In the genomic region with DNA sequence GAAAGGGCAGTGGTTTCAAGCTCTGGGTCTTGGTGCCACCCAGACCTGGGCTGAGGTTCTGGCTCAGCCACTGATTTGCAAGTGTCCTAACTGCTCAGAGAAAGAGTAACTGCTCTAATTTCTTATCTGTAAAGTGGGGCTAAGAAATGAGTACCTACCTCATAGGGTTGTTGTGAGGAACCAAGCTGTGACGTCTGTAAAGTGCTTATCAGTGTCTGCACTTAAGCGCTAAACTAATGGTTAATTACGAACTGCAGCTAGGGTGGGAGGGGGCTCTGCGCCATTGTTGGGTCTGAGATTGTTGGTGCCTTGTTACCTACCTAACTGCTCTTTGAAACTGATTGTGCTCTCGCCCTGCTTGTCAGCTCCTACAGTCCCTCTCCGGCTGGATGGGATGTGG, we compare ENCODE assay signal across 13 mouse cellular contexts. TPM values are rescaled to one million over a fixed set of nuclear protein-coding genes. Genes with fewer than 3 reads are reported as not detected.
DNase-seq lines count a peak whose midpoint lies in the region; ATAC-seq and TF ChIP-seq lines count a peak whose summit lies in the region.
"Had no signal": no experiment of that assay in that cellular context is flagged by ENCODE, and none has a peak within 500 bp of the region (broad histone marks: within the 10 kb centered on the region; RNA-seq: fewer than 3 reads in every experiment).

No protein-coding gene starts in this region.

- H3K4me3 ChIP-seq in heart, embryonic 12.5 days, result no peak overlapping the region
- no peak overlapping the region for H3K4me3 ChIP-seq in liver, embryonic 13.5 days (replicated peaks)
- peak overlapping the region; percentile 69; the same call in 1 of the 2 replicates for H3K4me3 ChIP-seq in G1E (ENCODE audit: low read depth, low read length)
- H3K4me3 ChIP-seq in embryonic facial prominence, embryonic 13.5 days, result peak overlapping the region; percentile 8; the same call in 1 of the 2 replicates
- H3K4me3 ChIP-seq: hindbrain, embryonic 15.5 days; liver, embryonic 15.5 days had no signal

- TF ChIP-seq CTCF in G1E (IDR thresholded peaks at IDR 0.05; ENCODE audit: low read depth, low read length), result no peak

- 52% methylated on average over 6 of the region's 6 CpGs for WGBS in heart, embryonic 12.5 days
- 57% methylated on average over 6 of the region's 6 CpGs for WGBS in liver, embryonic 13.5 days (ENCODE audit: insufficient replicate concordance)
- 76% methylated on average over 6 of the region's 6 CpGs for WGBS in embryonic facial prominence, embryonic 13.5 days

- peaks cover 97% of the 10 kb centered on the region for H3K36me3 ChIP-seq in heart, embryonic 12.5 days
- H3K36me3 ChIP-seq in liver, embryonic 13.5 days, result peaks cover 100% of the 10 kb centered on the region
- H3K36me3 ChIP-seq in G1E (replicated peaks), result peaks cover 99% of the 10 kb centered on the region
- H3K36me3 ChIP-seq in embryonic facial prominence, embryonic 13.5 days, result peaks cover 99% of the 10 kb centered on the region

- intact Hi-C loops in heart, postnatal 10 days (cut with DNase I), result no loop called here

- no peaks in the 10 kb centered on the region for H3K9me3 ChIP-seq in heart, embryonic 12.5 days (replicated peaks)
- H3K9me3 ChIP-seq in liver, embryonic 13.5 days (replicated peaks), result no peaks in the 10 kb centered on the region
- no peaks in the 10 kb centered on the region for H3K9me3 ChIP-seq in G1E (replicated peaks)
- H3K9me3 ChIP-seq in embryonic facial prominence, embryonic 13.5 days, result no peaks in the 10 kb centered on the region
- H3K9me3 ChIP-seq: hindbrain, embryonic 15.5 days; liver, embryonic 15.5 days had no signal

- 0 out of 2 replicates have a peak overlapping the region, but pooled peaks have one; percentile 7 for H3K4me2 ChIP-seq in heart, embryonic 12.5 days
- H3K4me2 ChIP-seq in liver, embryonic 13.5 days, result no peak overlapping the region
- no peak overlapping the region for H3K4me2 ChIP-seq in embryonic facial prominence, embryonic 13.5 days
- H3K4me2 ChIP-seq: hindbrain, embryonic 15.5 days; liver, embryonic 15.5 days had no signal

- H3K27ac ChIP-seq in heart, embryonic 12.5 days (ENCODE audit: poor library complexity, severe bottlenecking), result no peak overlapping the region; the same call in 1 of the 2 replicates
- no peak overlapping the region for H3K27ac ChIP-seq in liver, embryonic 13.5 days
- no peak overlapping the region for H3K27ac ChIP-seq in embryonic facial prominence, embryonic 13.5 days
- H3K27ac ChIP-seq: hindbrain, embryonic 15.5 days; liver, embryonic 15.5 days had no signal

- ATAC-seq in heart, embryonic 12.5 days (ENCODE audit: insufficient number of reproducible peaks, low FRiP score), result no peak
- ATAC-seq in liver, embryonic 13.5 days (ENCODE audit: low read depth), result no peak
- no peak for ATAC-seq in G1E (ENCODE audit: extremely low read depth, insufficient number of reproducible peaks, low FRiP score, poor library complexity, severe bottlenecking)
- no peak for ATAC-seq in embryonic facial prominence, embryonic 13.5 days (ENCODE audit: insufficient number of reproducible peaks, insufficient read depth, low FRiP score, low TSS enrichment, low read depth)
- ATAC-seq in frontal cortex, adult (ENCODE audit: low TSS enrichment), result no peak

- DNase-seq in heart, postnatal 10 days, result no peak
- no peak for DNase-seq in liver, embryonic 13.5 days
- DNase-seq in liver (no peak), G1E (ENCODE audit: low spot score) (no peak)
- DNase-seq: kidney, postnatal 14 days; lung, postnatal 4 days had no signal

- peak overlapping the region; percentile 40; the same call in 1 of the 2 replicates for H3K9ac ChIP-seq in heart, embryonic 12.5 days
- 0 out of 2 replicates have a peak overlapping the region, but pooled peaks have one; percentile 10 for H3K9ac ChIP-seq in liver, embryonic 13.5 days
- H3K9ac ChIP-seq in embryonic facial prominence, embryonic 13.5 days, result no peak overlapping the region; the same call in 1 of the 2 replicates
- H3K9ac ChIP-seq: hindbrain, embryonic 15.5 days; liver, embryonic 15.5 days had no signal

- no peaks in the 10 kb centered on the region for H3K27me3 ChIP-seq in heart, embryonic 12.5 days (replicated peaks)
- H3K27me3 ChIP-seq in liver, embryonic 13.5 days, result no peaks in the 10 kb centered on the region
- no peaks in the 10 kb centered on the region for H3K27me3 ChIP-seq in G1E (ENCODE audit: insufficient read depth, low read length)
- no peaks in the 10 kb centered on the region for H3K27me3 ChIP-seq in embryonic facial prominence, embryonic 13.5 days
- H3K27me3 ChIP-seq: hindbrain, embryonic 15.5 days; liver, embryonic 15.5 days had no signal

- H3K4me1 ChIP-seq in heart, embryonic 12.5 days (replicated peaks), result peaks cover 87% of the 10 kb centered on the region
- H3K4me1 ChIP-seq in liver, embryonic 13.5 days (replicated peaks), result peaks cover 95% of the 10 kb centered on the region
- H3K4me1 ChIP-seq in G1E (ENCODE audit: insufficient read depth, low read depth, low read length), result peaks cover 96% of the 10 kb centered on the region
- H3K4me1 ChIP-seq in embryonic facial prominence, embryonic 13.5 days, result peaks cover 58% of the 10 kb centered on the region

RNA-seq across cellular contexts. Expression of a gene that starts 7.5 kb away (rescaled TPM):
- 137 and 142 TPM in 2 replicates for polyA plus RNA-seq in heart, embryonic 12.5 days (2016; fragmentation: Nextera tagmentation; extraction: Ambion mirVana)
- total RNA-seq in heart, postnatal 10 days (2021), result 1,000 to 10,000 TPM; 1,137 to 1,217 TPM
- polyA plus RNA-seq in liver, embryonic 13.5 days (2015; fragmentation: Nextera tagmentation; extraction: Ambion mirVana), result 74.5 and 77.7 TPM in 2 replicates
- total RNA-seq in G1E (2014; fragmentation: Nextera tagmentation), result 102 and 127 TPM in 2 replicates
- total RNA-seq in G1E (2017), result 78.5 and 94.3 TPM in 2 replicates
- polyA plus RNA-seq in G1E (2012), result 12.9 and 33.1 TPM in 2 replicates
- 153 TPM in 2 replicates for polyA plus RNA-seq in embryonic facial prominence, embryonic 13.5 days (2015; fragmentation: Nextera tagmentation; extraction: Ambion mirVana)

RNA-seq across cellular contexts. Expression of a gene that starts 9.2 kb away (rescaled TPM):
- polyA plus RNA-seq in heart, embryonic 12.5 days (2016; fragmentation: Nextera tagmentation; extraction: Ambion mirVana), result 218 and 232 TPM in 2 replicates
- total RNA-seq in heart, postnatal 10 days (2021), result 100 to 1,000 TPM; 423 to 428 TPM
- 130 and 154 TPM in 2 replicates for polyA plus RNA-seq in liver, embryonic 13.5 days (2015; fragmentation: Nextera tagmentation; extraction: Ambion mirVana)
- total RNA-seq in G1E (2014; fragmentation: Nextera tagmentation) (442 and 470 TPM in 2 replicates), G1E (2017) (251 and 279 TPM in 2 replicates)
- 430 and 529 TPM in 2 replicates for polyA plus RNA-seq in G1E (2012)
- polyA plus RNA-seq in embryonic facial prominence, embryonic 13.5 days (2015; fragmentation: Nextera tagmentation; extraction: Ambion mirVana), result 301 and 303 TPM in 2 replicates

RNA-seq across cellular contexts. Expression of a gene that starts 16.1 kb away (rescaled TPM):
- polyA plus RNA-seq in heart, embryonic 12.5 days (2016; fragmentation: Nextera tagmentation; extraction: Ambion mirVana), result 4.2 and 4.4 TPM in 2 replicates
- total RNA-seq in heart, postnatal 10 days (2021), result 10 to 100 TPM; 35.0 to 35.8 TPM
- polyA plus RNA-seq in liver, embryonic 13.5 days (2015; fragmentation: Nextera tagmentation; extraction: Ambion mirVana), result 1.6 and 3.1 TPM in 2 replicates
- total RNA-seq in G1E (2014; fragmentation: Nextera tagmentation), result 0.87 and 3.0 TPM in 2 replicates
- 1.9 and 3.4 TPM in 2 replicates for total RNA-seq in G1E (2017)
- 0.22 and 0.68 TPM in 2 replicates for polyA plus RNA-seq in G1E (2012)
- 8.7 and 15.3 TPM in 2 replicates for polyA plus RNA-seq in embryonic facial prominence, embryonic 13.5 days (2015; fragmentation: Nextera tagmentation; extraction: Ambion mirVana)

RNA-seq across cellular contexts. Expression of a gene that starts 28.8 kb away (rescaled TPM):
- 2.7 and 2.8 TPM in 2 replicates for polyA plus RNA-seq in heart, embryonic 12.5 days (2016; fragmentation: Nextera tagmentation; extraction: Ambion mirVana)
- 1 to 10 TPM; 2.1 to 2.2 TPM for total RNA-seq in heart, postnatal 10 days (2021)
- 10.8 and 12.0 TPM in 2 replicates for polyA plus RNA-seq in liver, embryonic 13.5 days (2015; fragmentation: Nextera tagmentation; extraction: Ambion mirVana)
- 1.8 TPM in 1 of 2 replicates, not detected in the other for total RNA-seq in G1E (2014; fragmentation: Nextera tagmentation)
- 1.2 and 1.4 TPM in 2 replicates for total RNA-seq in G1E (2017)
- 1.4 and 1.8 TPM in 2 replicates for polyA plus RNA-seq in G1E (2012)
- 2.6 and 4.1 TPM in 2 replicates for polyA plus RNA-seq in embryonic facial prominence, embryonic 13.5 days (2015; fragmentation: Nextera tagmentation; extraction: Ambion mirVana)

RNA-seq across cellular contexts. Expression of a gene that starts 46.1 kb away (rescaled TPM):
- polyA plus RNA-seq in heart, embryonic 12.5 days (2016; fragmentation: Nextera tagmentation; extraction: Ambion mirVana), result 1.1 and 1.3 TPM in 2 replicates
- 1 to 10 TPM; 2.2 to 2.8 TPM for total RNA-seq in heart, postnatal 10 days (2021)
- polyA plus RNA-seq in liver, embryonic 13.5 days (2015; fragmentation: Nextera tagmentation; extraction: Ambion mirVana), result 0.44 TPM in 1 of 2 replicates, not detected in the other
- 3.0 TPM in 1 of 2 replicates, not detected in the other for total RNA-seq in G1E (2014; fragmentation: Nextera tagmentation)
- total RNA-seq in G1E (2017), result 0.27 and 0.76 TPM in 2 replicates
- polyA plus RNA-seq in G1E (2012), result 0.49 and 0.68 TPM in 2 replicates
- polyA plus RNA-seq in embryonic facial prominence, embryonic 13.5 days (2015; fragmentation: Nextera tagmentation; extraction: Ambion mirVana), result 25.5 and 29.4 TPM in 2 replicates
- total RNA-seq: layer of hippocampus, postnatal 14 days; left cerebral cortex, postnatal 36 days had no signal

Comparison
In these comparisons a context has a peak if more than half of its experiments do, and no peak if none do; other contexts are left out.
1. H3K4me3 ChIP-seq: peak in G1E (single experiment) and embryonic facial prominence, embryonic 13.5 days (single experiment); none in heart, embryonic 12.5 days (single experiment) and liver, embryonic 13.5 days (single experiment).